Mouse (Mus musculus) heart, embryonic 15.5 days (tissue): Measurements from ENCODE around the gene Fam81b. TPM values are rescaled to one million over a fixed set of nuclear protein-coding genes. Genes with fewer than 3 reads are reported as not detected.

Source experiments
- ATAC-seq: fragments of 200-750 bp; cut with Nextera tagmentation; replicated peaks from 2 replicates; pipeline ENCODE4 v1.8.0; 2017; ENCODE audit warnings: low read depth, moderate TSS enrichment; ENCODE audit not compliant: insufficient number of reproducible peaks, insufficient read depth, low FRiP score
- H3K27ac ChIP-seq: fragments of 300-500 bp; sonication (generic); 2 replicates; pipeline ENCODE4 v1.5.1; 2015; ENCODE audit warnings: mild to moderate bottlenecking, inconsistent platforms
- H3K27me3 ChIP-seq: fragments of 300-500 bp; sonication (generic); 2 replicates; pipeline ENCODE4 v1.6.1; 2015; ENCODE audit warnings: inconsistent platforms
- H3K36me3 ChIP-seq: fragments of 300-500 bp; sonication (generic); 2 replicates; pipeline ENCODE4 v1.6.1; 2015; ENCODE audit warnings: mild to moderate bottlenecking, inconsistent platforms
- H3K4me1 ChIP-seq: fragments of 300-500 bp; sonication (generic); replicated peaks from 2 replicates; pipeline ENCODE4 v1.6.1; 2015; ENCODE audit warnings: inconsistent platforms
- H3K4me2 ChIP-seq: fragments of 300-500 bp; sonication (generic); 2 replicates; pipeline ENCODE4 v1.6.1; 2015; ENCODE audit warnings: inconsistent platforms, mild to moderate bottlenecking, moderate library complexity
- H3K4me3 ChIP-seq: fragments of 300-500 bp; sonication (generic); 2 replicates; pipeline ENCODE4 v1.5.1; 2015; ENCODE audit warnings: mild to moderate bottlenecking, inconsistent platforms
- H3K9ac ChIP-seq: fragments of 300-500 bp; sonication (generic); 2 replicates; pipeline ENCODE4 v1.6.1; 2015; ENCODE audit warnings: mild to moderate bottlenecking, inconsistent platforms
- H3K9me3 ChIP-seq: fragments of 300-500 bp; sonication (generic); replicated peaks from 2 replicates; pipeline ENCODE4 v1.6.1; 2016; ENCODE audit warnings: inconsistent platforms
- WGBS: fragments of 180-500 bp; shearing (Covaris S2); methylation state at CpG from one replicate; pipeline ENCODE4 v1.1.7; 2015; ENCODE audit warnings: mixed read lengths; 5-methylcytosine and 5-hydroxymethylcytosine counted together
- microRNA-seq: library from miRNA; unstranded; fragments of <30 nt; microRNA quantifications from one replicate; pipeline ENCODE4, GENCODE M21; 2016
- polyA plus RNA-seq: library from polyadenylated mRNA; unstranded; fragments of >200 nt; fragmentation: Nextera tagmentation; extraction: Ambion mirVana; gene quantifications from 2 replicates; pipeline ENCODE4 v1.2.1, GENCODE M21; 2015

Fam81b gene
- polyA plus RNA-seq, 1 experiment from 2014 or later, result not detected

DNA sequence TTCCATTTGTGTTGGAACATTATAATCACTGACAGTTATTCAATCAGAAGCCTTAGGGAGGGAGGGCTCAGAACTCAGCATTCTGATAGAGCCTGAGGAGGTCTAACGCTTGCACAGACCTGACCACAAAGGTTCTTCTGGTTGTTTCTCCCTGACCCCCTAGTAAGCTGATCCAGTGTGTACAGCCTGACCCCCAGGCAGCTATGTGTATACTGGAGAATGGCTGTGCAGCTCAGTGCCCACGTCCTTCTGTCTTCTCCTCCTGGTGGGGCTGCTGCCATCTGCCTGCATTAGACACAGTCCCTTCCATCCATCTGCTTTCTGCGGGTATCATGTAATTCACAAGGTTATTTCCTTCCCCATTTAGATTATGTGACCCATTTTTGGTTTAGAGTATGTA, 115.7 kb downstream of the Fam81b start:
- Histone ChIP-seq H3K9ac (no peak overlapping the region), H3K4me3 (no peak overlapping the region), H3K4me1 (no peaks in the 10 kb centered on the region), H3K27ac (no peak overlapping the region), H3K9me3 (no peaks in the 10 kb centered on the region), H3K36me3 (peaks cover 36% of the 10 kb centered on the region), H3K27me3 (no peaks in the 10 kb centered on the region), H3K4me2 (no peak overlapping the region)
- 85% methylated on average over 3 of the region's 3 CpGs for WGBS
- ATAC-seq, result no peak

DNA sequence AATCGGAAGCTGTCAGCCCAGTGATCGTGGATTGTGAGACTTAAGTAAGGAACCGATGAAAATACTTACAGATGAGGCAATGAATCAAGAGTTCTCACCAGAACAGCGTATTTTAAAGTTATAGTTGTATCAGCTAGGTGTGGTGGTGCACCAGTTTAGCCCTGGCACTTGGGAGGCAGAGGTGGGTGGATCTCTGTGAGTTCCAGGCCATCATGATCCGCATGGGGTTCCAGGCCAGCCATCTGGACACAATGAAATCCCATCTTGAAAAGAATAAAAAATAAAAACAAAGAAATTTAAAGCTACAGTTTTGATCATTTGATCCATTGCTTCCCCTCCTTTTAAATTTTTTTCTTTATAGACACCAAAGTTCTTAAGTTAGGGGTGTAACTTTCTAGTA, 117.2 kb downstream of the Fam81b start:
- Histone ChIP-seq H3K4me3 (no peak overlapping the region), H3K9me3 (no peaks in the 10 kb centered on the region), H3K4me2 (no peak overlapping the region), H3K4me1 (no peaks in the 10 kb centered on the region), H3K36me3 (peaks cover 36% of the 10 kb centered on the region), H3K27ac (no peak overlapping the region), H3K9ac (no peak overlapping the region), H3K27me3 (no peaks in the 10 kb centered on the region)
- 86% methylated on average over 5 of the region's 5 CpGs for WGBS
- ATAC-seq, result no peak

DNA sequence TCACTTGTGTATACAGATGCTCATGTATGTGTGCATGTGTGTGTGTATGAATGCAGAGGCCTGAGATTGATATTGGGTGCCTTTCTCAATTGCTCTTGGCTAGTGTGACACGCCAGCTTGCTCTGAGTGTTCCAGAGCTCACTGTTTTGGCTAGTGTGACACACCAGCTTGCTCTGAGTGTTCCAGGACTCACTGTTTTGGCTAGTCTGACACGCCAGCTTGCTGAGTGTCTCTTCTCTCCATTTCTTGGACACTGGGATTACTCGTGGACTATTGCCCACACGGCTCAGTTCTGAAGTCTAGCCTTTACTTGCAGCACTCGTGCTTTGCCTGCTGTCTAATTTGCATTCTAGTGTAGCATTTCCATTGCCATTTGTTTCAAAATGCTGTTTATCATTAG, 126.2 kb downstream of the Fam81b start:
- peaks cover 22% of the 10 kb centered on the region for H3K36me3 ChIP-seq
- H3K4me2 ChIP-seq, result no peak overlapping the region
- 85% methylated on average over 5 of the region's 5 CpGs for WGBS
- H3K27ac ChIP-seq, result no peak overlapping the region
- no peak overlapping the region for H3K9ac ChIP-seq
- H3K4me3 ChIP-seq, result no peak overlapping the region
- no peaks in the 10 kb centered on the region for H3K4me1 ChIP-seq
- no peaks in the 10 kb centered on the region; the same call in 1 of the 2 replicates for H3K9me3 ChIP-seq
- no peak for ATAC-seq
- H3K27me3 ChIP-seq, result no peaks in the 10 kb centered on the region

DNA sequence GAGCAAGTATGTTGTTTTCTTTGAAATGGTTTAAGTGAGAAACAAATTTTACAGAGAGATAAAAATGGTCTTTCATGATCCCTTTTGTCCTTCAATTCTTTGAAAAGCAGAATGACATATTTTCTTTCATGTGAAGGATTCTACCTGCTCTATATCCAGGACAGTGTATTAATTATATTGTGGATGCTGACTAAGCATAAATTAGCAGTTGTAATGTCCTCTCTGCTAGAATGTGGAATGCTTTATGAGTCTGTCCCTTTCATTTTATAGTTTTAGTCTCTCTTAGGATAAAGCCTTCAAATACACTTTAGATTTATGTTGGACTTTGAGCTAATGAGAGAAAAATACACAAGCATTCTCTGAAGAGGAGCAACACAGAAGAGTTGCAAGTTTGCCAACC, 130.6 kb downstream of the Fam81b start:
- no peaks in the 10 kb centered on the region for H3K4me1 ChIP-seq
- no peak overlapping the region for H3K4me3 ChIP-seq
- no peak overlapping the region for H3K27ac ChIP-seq
- no peak for ATAC-seq
- no peak overlapping the region for H3K4me2 ChIP-seq
- no peak overlapping the region for H3K9ac ChIP-seq
- peaks cover 24% of the 10 kb centered on the region for H3K36me3 ChIP-seq
- no peaks in the 10 kb centered on the region; the same call in 1 of the 2 replicates for H3K9me3 ChIP-seq
- no peaks in the 10 kb centered on the region for H3K27me3 ChIP-seq

DNA sequence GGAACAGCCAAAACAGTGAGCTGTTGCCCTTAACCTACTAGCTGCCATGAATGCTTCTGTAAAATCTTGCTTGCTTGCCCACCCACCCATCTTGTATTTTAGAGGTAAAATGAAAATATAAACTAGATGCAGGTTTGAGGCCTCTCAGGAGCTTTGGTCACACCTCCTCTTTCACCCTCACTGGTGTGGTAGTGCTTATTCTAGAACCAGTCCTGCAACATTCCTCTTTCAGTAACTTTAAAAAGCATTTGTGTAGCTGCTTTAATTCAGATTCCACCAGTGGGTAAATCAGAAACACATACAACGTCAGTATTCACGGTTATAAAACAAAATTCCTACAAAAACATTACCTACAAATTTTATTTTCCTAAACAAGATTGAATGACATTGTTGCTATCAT, 144.3 kb downstream of the Fam81b start:
- Histone ChIP-seq H3K4me1 (no peaks in the 10 kb centered on the region), H3K27me3 (no peaks in the 10 kb centered on the region), H3K27ac (no peak overlapping the region), H3K9ac (no peak overlapping the region), H3K4me3 (no peak overlapping the region), H3K9me3 (no peaks in the 10 kb centered on the region), H3K4me2 (no peak overlapping the region), H3K36me3 (peaks cover 44% of the 10 kb centered on the region)
- WGBS, result 83% methylated on average over 2 of the region's 2 CpGs
- ATAC-seq, result no peak

DNA sequence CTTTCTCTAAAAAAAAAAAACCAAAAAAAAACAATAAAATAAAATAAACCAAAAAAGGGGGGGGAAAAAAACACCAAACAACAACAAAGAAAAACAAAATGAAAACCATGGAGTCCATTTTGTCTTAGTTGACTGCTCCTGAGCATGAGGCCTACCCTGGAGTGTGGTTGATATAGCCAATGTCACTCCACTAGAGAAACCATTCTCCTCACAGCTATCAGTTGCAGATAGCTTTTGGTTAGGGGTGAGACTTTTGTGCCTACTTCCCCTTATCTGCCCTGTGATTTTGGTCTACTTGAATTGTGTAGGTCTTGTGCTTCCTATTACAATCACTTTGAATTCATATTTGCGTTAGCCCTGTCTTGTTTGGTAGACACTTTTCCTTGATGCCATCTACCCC, 147.4 kb downstream of the Fam81b start:
- H3K4me2 ChIP-seq, result no peak overlapping the region
- H3K4me1 ChIP-seq, result no peaks in the 10 kb centered on the region
- no peaks in the 10 kb centered on the region for H3K27me3 ChIP-seq
- 82% methylated on average over 1 of the region's 1 CpGs for WGBS
- H3K27ac ChIP-seq, result no peak overlapping the region
- no peaks in the 10 kb centered on the region for H3K9me3 ChIP-seq
- no peak overlapping the region for H3K9ac ChIP-seq
- no peak overlapping the region for H3K4me3 ChIP-seq
- H3K36me3 ChIP-seq, result peaks cover 42% of the 10 kb centered on the region
- ATAC-seq, result no peak

DNA sequence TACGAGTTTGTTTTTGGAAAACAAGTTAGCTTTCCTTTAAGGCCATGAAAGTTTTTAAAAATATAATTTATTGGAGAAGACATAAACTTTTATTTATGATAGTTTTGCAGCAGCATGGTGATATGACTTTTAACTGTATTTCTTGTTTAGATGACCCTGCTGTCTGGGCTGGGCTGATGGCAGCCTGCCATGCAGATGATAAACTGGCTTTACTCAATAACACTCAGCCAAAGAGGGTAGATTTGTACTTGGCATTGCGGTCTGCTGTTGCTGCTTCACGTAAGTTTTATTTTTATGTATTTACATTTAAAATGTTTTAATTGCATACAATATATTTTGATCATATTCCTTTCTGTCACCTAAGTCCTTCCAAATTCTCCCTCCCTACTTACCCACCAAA, 147.8 kb downstream of the Fam81b start:
- peaks cover 39% of the 10 kb centered on the region for H3K36me3 ChIP-seq
- no peaks in the 10 kb centered on the region for H3K9me3 ChIP-seq
- no peak overlapping the region for H3K9ac ChIP-seq
- no peak overlapping the region for H3K4me2 ChIP-seq
- no peaks in the 10 kb centered on the region for H3K4me1 ChIP-seq
- no peak for ATAC-seq
- 77% methylated on average over 3 of the region's 3 CpGs for WGBS
- no peak overlapping the region for H3K4me3 ChIP-seq
- H3K27me3 ChIP-seq, result no peaks in the 10 kb centered on the region
- H3K27ac ChIP-seq, result no peak overlapping the region

Small RNA genes within 50 kb of the gene (microRNA-seq; reads per million reads assigned to microRNA genes)
- not detected for gene Gm24025

Other genes starting within 250 kb of the Fam81b start
- gene Gpr150, start 248.1 kb downstream of the Fam81b start, polyA plus RNA-seq, result 0.06 TPM in 1 of 2 replicates, not detected in the other
- 3.3 and 3.4 TPM in 2 replicates for gene Arsk, start 206.4 kb downstream of the Fam81b start, polyA plus RNA-seq
- gene Ttc37, start 206.3 kb downstream of the Fam81b start, polyA plus RNA-seq, result 6.2 and 8.1 TPM in 2 replicates
- gene Mctp1, start 79.5 kb upstream of the Fam81b start, polyA plus RNA-seq, result 0.57 and 0.91 TPM in 2 replicates